Mouse (Mus musculus) bone marrow, adult 2 months (tissue): ENCODE results near the gene Sp2.

ENCODE experiments used
- CTCF ChIP-seq: fragments of 200-500 bp; IDR thresholded peaks from 2 replicates; pipeline ENCODE4 v1.5.1; 2011; ENCODE audit warnings: low read length, control low read depth; ENCODE audit not compliant: control insufficient read depth, insufficient read depth
- POLR2A ChIP-seq: fragments of 200-500 bp; IDR thresholded peaks from 2 replicates; pipeline ENCODE4 v1.6.1; 2011; ENCODE audit warnings: low read depth, mild to moderate bottlenecking, control low read depth, low read length, borderline replicate concordance; ENCODE audit not compliant: control insufficient read depth

- no peak for TF ChIP-seq CTCF
- no peak for TF ChIP-seq POLR2A
Measured at GRCm38 (mm10) chr11:96928691-96929090, 54.1 kb downstream of the Sp2 start.
